Mouse (Mus musculus): ENCODE measurements at regions not wholly inside any gene's neighbourhood (a gene's known extent, or its start where the extent isn't known, plus 50 kb on each side); places are given as distances from the start of the nearest gene placed in this dataset.

DNA sequence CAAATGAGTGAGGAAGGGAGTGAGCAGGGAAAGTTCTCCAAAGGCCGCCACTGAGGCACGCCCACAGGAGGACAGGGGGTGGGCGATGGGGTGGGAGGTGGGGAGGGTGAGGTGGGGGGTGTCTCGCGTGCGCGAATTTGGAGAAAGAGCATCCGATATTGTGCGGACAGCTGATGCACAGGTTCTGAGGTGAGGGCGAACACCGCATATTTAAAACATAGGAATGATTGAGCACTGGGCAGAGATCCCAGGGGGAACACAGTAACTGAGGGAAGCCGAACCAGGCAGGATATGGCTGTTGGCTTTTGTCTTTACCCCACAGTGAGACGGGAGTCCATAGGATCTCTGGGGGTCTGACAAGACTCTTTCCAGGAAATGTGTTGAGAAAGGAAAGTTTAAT is 163.8 kb downstream of the Clic5 start:
- DNase-seq = no peak
- Histone ChIP-seq H3K36me3 (ENCODE audit: control insufficient read depth, insufficient read depth, low read length) (no peaks in the 10 kb centered on the region), H3K4me1 (ENCODE audit: control insufficient read depth, insufficient read depth, low read length) (0 out of 2 replicates have a peak, but pooled peaks cover 6% of the 10 kb centered on the region), H3K27me3 (replicated peaks; ENCODE audit: control insufficient read depth, insufficient read depth, low read length) (no peaks in the 10 kb centered on the region), H3K4me3 (ENCODE audit: insufficient read depth, low read depth, low read length) (no peak overlapping the region), H3K27ac (ENCODE audit: insufficient read depth, low read depth, low read length) (no peak overlapping the region)
- TF ChIP-seq POLR2A (IDR thresholded peaks at IDR 0.05; ENCODE audit: low read depth, low read length) = no peak
- TF ChIP-seq CTCF (conservative IDR thresholded peaks at IDR 0.05; ENCODE audit: insufficient read depth, insufficient read length, low read depth, low read length) = no peak
- 68% methylated on average over 13 of the region's 13 CpGs for WGBS

DNA sequence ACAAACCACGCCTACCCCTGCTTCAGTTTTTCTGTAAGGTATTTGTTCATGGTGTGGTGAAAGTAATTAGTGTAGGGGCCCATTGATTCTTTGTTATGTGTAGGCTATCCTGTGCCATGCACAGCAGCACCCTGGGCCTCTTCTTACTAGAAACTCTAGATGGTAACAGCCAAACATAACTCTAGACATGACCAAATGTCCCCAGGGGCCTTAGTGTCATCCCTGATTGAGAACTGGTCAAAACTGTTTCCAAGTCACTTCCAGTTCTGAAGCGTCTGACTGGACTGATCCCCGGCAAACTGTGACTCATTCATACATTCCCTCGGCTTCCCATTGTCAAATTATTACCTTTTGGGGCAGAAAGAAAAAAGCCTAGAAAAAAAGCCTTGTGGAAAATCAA is 174.7 kb downstream of the Clic5 start:
- H3K4me1 ChIP-seq (ENCODE audit: control insufficient read depth, insufficient read depth, low read length) = no peaks in the 10 kb centered on the region
- TF ChIP-seq POLR2A (IDR thresholded peaks at IDR 0.05; ENCODE audit: low read depth, low read length) (no peak), CTCF (conservative IDR thresholded peaks at IDR 0.05; ENCODE audit: insufficient read depth, insufficient read length, low read depth, low read length) (no peak)
- 90% methylated on average over 4 of the region's 4 CpGs for WGBS
- no peaks in the 10 kb centered on the region for H3K27me3 ChIP-seq (replicated peaks; ENCODE audit: control insufficient read depth, insufficient read depth, low read length)
- no peak overlapping the region for H3K27ac ChIP-seq (ENCODE audit: insufficient read depth, low read depth, low read length)
- no peaks in the 10 kb centered on the region for H3K36me3 ChIP-seq (ENCODE audit: control insufficient read depth, insufficient read depth, low read length)
- no peak overlapping the region for H3K4me3 ChIP-seq (ENCODE audit: insufficient read depth, low read depth, low read length)
- no peak for DNase-seq

DNA sequence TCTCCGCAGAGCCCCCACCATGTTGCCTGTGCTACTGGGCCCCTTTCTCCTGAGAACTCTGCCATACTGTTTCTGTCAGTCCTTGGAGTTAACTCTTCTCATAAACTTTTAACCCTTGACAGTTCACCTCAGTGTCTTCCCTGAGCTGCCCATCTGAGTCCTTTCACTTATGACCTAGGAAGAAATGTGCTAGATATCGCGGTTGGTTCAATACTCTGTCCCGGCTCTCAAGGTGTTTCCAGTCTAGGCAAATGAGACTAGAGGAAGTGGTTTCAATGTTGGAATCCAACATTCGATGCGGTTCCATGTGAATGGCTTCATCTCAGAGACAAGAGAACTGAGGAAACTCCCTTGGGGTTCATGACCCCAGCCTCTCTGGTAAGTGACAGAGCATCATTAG is 176.1 kb downstream of the Clic5 start:
- Histone ChIP-seq H3K27ac (ENCODE audit: insufficient read depth, low read depth, low read length) (no peak overlapping the region), H3K4me1 (ENCODE audit: control insufficient read depth, insufficient read depth, low read length) (no peaks in the 10 kb centered on the region), H3K4me3 (ENCODE audit: insufficient read depth, low read depth, low read length) (no peak overlapping the region), H3K36me3 (ENCODE audit: control insufficient read depth, insufficient read depth, low read length) (no peaks in the 10 kb centered on the region), H3K27me3 (replicated peaks; ENCODE audit: control insufficient read depth, insufficient read depth, low read length) (no peaks in the 10 kb centered on the region)
- no peak for DNase-seq
- TF ChIP-seq CTCF (conservative IDR thresholded peaks at IDR 0.05; ENCODE audit: insufficient read depth, insufficient read length, low read depth, low read length) = no peak
- no peak for TF ChIP-seq POLR2A (IDR thresholded peaks at IDR 0.05; ENCODE audit: low read depth, low read length)
- whole genome bisulfite sequencing = 85% methylated on average over 6 of the region's 6 CpGs

DNA sequence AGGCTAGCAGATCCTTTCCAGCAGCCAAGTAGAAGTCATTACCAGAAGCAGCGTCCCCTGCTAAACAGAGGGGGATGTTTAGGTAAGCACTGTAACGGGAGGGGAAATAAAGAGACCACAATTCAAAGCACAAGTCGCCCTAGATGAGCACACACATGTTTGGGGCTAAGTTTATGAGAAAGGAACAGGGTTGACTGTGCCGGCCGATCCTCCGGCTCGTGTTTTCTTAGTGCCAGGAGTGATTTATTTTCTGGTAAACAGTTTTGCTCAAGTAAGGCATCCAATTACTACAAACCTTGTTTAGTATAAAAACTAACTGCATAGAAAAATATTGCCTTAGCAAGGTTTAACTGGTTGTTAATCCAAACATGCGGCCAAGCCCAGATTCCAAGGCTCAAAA is 178.1 kb downstream of the Clic5 start:
- no peak overlapping the region for H3K4me3 ChIP-seq (ENCODE audit: insufficient read depth, low read depth, low read length)
- H3K27me3 ChIP-seq (replicated peaks; ENCODE audit: control insufficient read depth, insufficient read depth, low read length) = no peaks in the 10 kb centered on the region
- TF ChIP-seq CTCF (conservative IDR thresholded peaks at IDR 0.05; ENCODE audit: insufficient read depth, insufficient read length, low read depth, low read length) (no peak), POLR2A (IDR thresholded peaks at IDR 0.05; ENCODE audit: low read depth, low read length) (no peak)
- WGBS = 23% methylated on average over 8 of the region's 8 CpGs
- DNase-seq = no peak
- H3K36me3 ChIP-seq (ENCODE audit: control insufficient read depth, insufficient read depth, low read length) = no peaks in the 10 kb centered on the region
- H3K27ac ChIP-seq (ENCODE audit: insufficient read depth, low read depth, low read length) = no peak overlapping the region
- no peaks in the 10 kb centered on the region for H3K4me1 ChIP-seq (ENCODE audit: control insufficient read depth, insufficient read depth, low read length)

DNA sequence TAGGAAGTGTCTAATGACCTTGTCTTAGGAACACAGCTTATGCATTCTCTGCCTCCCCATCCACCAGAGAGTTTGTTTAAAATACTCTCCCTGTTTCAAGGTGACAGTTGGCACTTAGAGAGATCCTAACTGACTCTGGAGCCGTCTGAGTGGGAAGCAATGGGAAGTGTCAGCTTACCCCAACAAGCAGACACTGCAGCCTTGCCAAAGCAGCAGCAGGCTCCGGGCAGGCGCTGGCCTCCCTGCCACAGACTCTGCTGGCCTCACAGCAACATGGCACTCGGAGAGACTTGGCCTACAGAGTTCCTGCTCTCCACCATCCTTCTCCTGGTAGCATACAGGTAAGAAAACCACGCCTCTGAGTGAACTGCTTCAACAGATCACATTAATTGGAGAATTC is 179.2 kb downstream of the Clic5 start:
- 31% methylated on average over 5 of the region's 5 CpGs for WGBS
- Histone ChIP-seq H3K27ac (ENCODE audit: insufficient read depth, low read depth, low read length) (no peak overlapping the region), H3K27me3 (replicated peaks; ENCODE audit: control insufficient read depth, insufficient read depth, low read length) (no peaks in the 10 kb centered on the region), H3K4me1 (ENCODE audit: control insufficient read depth, insufficient read depth, low read length) (no peaks in the 10 kb centered on the region), H3K4me3 (ENCODE audit: insufficient read depth, low read depth, low read length) (no peak overlapping the region), H3K36me3 (ENCODE audit: control insufficient read depth, insufficient read depth, low read length) (no peaks in the 10 kb centered on the region)
- no peak for TF ChIP-seq POLR2A (IDR thresholded peaks at IDR 0.05; ENCODE audit: low read depth, low read length)
- no peak for TF ChIP-seq CTCF (conservative IDR thresholded peaks at IDR 0.05; ENCODE audit: insufficient read depth, insufficient read length, low read depth, low read length)
- DNase-seq = no peak

DNA sequence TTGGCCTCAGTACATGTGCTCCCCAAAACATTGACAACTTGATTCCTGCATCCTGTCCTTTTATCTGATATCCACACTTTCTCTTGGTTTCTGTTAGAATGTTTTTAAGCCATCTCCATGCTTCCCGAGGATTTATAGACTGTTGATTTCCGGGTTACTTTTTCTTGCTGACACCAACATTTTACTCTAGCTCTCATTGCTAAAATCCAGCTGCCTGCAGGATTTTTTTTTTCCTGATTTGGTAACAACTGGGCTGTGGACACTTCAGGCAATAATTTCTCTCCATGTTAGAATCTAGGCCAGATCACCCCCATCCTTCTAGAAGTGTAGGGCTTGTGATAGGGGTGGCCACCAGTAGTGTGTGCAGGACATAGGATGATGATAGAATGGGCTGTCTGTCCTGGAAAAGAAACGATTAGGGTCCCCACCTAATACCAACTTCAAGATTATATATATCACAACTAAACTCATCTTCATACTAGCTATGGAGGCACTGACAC is 182.6 kb downstream of the Clic5 start:
- no peaks in the 10 kb centered on the region for H3K4me1 ChIP-seq (ENCODE audit: control insufficient read depth, insufficient read depth, low read length)
- peak overlapping the region; percentile 47; the same call in 1 of the 2 replicates for H3K27ac ChIP-seq (ENCODE audit: insufficient read depth, low read depth, low read length)
- H3K4me3 ChIP-seq (ENCODE audit: insufficient read depth, low read depth, low read length) = no peak overlapping the region
- 59% methylated on average over 3 of the region's 3 CpGs for WGBS
- TF ChIP-seq POLR2A (IDR thresholded peaks at IDR 0.05; ENCODE audit: low read depth, low read length) (no peak), CTCF (conservative IDR thresholded peaks at IDR 0.05; ENCODE audit: insufficient read depth, insufficient read length, low read depth, low read length) (no peak)
- peak; percentile 42 for DNase-seq
- no peaks in the 10 kb centered on the region for H3K36me3 ChIP-seq (ENCODE audit: control insufficient read depth, insufficient read depth, low read length)
- H3K27me3 ChIP-seq (replicated peaks; ENCODE audit: control insufficient read depth, insufficient read depth, low read length) = no peaks in the 10 kb centered on the region

DNA sequence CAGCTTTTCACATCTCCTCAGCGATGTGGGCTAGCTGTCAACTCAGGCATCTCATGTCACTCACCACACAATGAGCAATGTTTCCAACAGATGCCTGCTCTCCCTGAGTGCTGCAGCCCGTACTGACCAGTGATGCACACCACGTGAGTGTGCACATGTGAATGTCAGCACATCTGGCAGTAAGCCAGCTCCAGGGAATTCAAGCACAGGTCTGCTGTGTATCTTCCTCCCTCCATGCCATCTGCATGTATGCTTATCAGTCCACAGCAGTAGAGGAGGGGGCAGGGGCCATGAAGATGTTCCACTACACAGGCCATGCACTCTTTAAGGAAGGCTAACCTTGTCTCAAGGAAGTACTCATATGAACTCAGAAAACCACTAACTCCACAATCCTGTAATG is 183.2 kb downstream of the Clic5 start:
- no peak overlapping the region for H3K4me3 ChIP-seq (ENCODE audit: insufficient read depth, low read depth, low read length)
- H3K36me3 ChIP-seq (ENCODE audit: control insufficient read depth, insufficient read depth, low read length) = no peaks in the 10 kb centered on the region
- no peaks in the 10 kb centered on the region for H3K4me1 ChIP-seq (ENCODE audit: control insufficient read depth, insufficient read depth, low read length)
- no peaks in the 10 kb centered on the region for H3K27me3 ChIP-seq (replicated peaks; ENCODE audit: control insufficient read depth, insufficient read depth, low read length)
- TF ChIP-seq POLR2A (IDR thresholded peaks at IDR 0.05; ENCODE audit: low read depth, low read length) (no peak), CTCF (conservative IDR thresholded peaks at IDR 0.05; ENCODE audit: insufficient read depth, insufficient read length, low read depth, low read length) (no peak)
- no peak for DNase-seq
- 51% methylated on average over 3 of the region's 3 CpGs for WGBS
- H3K27ac ChIP-seq (ENCODE audit: insufficient read depth, low read depth, low read length) = no peak overlapping the region

All from kidney, adult 2 months (tissue).